Mouse (Mus musculus) forelimb bud, embryonic 11.5 days (tissue): ENCODE measurements at regions not wholly inside any gene's neighbourhood (a gene's known extent, or its start where the extent isn't known, plus 50 kb on each side); places are given as distances from the start of the nearest gene placed in this dataset.
"Not testable (repeated sequence)": the region's sequence is repeated elsewhere in the genome, so short reads cannot be mapped to it uniquely, and the experiment has no call there.

Experiments used
- DNase-seq: peaks from one replicate; pipeline ENCODE4 v3.0.0-alpha.2; 2012; ENCODE audit warnings: low read depth, low spot score

DNA sequence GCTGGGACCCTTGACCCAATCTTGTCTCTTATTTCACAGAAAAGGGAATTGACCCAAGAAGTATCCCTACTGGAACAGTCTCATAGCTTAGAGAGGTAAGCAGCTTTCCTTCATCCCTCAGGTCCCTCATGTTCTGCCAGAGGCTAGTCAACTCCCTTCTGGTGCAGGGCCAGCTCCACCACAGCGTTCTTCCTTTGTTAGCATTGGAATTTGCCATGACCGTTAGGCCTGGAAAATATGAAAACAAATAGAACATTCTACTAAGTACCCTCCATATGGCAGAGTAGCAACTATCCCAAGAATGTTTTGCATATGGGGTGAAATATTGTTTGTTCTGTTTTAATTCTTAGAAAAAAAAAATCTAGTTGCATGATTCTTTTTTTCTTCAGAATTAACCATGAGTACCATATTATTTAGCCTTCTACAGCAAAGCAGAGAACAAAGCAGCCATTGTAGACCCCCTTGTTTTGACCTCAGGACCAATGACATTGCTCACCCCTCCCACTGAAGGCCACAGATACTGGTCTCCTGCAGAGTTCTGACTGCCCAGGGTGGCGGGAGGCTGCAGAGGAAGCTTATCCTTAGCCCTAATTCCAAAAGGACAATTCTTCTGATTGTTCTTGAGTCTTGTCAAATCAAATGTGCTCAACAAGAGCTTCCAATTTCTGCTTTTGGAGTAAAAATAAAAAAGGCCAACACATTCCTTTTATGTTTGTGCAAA is 78.1 kb upstream of the Ehbp1 start:
- no peak for DNase-seq

- no peak for DNase-seq
Observed at GRCm38 (mm10) chr11:22421762-22422161, 79.7 kb upstream of the Ehbp1 start.

DNA sequence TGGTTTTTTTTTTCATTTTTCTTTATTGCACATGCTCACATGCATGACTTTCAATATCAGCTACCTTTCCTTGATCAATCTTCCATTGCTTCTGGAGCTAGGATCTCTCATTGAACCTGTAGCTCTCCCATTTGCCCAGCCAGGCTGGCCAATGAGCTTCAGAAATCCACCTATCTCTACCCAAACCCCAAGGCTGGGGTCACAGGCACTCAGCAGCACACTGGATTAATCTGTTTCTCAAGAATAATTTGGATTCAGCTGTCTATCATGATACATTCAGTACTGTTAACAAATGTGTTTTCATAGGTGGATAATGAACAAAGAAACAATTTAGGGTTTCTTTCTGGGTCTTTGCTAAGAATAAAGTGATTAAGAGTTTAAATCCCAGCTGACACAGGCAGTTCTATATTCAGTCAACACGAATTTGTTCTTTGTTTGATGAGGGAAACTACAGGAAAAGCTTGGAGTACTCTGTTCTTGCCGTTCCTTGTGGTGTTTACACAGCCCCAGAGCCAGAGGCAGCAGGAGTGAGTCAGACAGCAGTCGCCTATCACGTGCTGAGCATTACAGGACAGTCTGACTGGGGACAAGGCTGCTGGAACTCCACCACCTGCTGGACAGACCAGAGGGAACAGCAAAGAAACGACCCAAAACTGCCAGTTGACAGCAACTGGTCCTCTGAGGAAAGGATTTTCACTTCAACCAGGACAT is 74.6 kb upstream of the Tmem17 start:
- DNase-seq: peak; percentile 44

DNA sequence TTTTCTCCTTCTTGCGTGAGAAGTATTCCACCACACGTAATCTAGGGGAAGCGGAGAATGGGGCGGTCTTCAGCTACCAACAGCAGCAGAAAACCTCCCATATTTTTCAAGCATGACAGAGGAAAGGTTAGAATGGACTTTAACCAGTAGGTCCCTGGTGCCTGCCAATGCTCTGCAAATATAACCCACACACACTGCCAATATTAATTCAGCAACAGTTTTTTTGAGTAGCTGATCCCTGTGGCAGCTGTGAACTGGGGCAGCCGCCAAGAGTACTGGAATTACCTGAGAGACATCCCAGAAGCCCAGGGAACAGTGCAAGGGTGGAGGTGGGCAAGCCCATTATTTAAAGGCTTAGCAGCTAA is 74.1 kb upstream of the Tmem17 start:
- DNase-seq: no peak

DNA sequence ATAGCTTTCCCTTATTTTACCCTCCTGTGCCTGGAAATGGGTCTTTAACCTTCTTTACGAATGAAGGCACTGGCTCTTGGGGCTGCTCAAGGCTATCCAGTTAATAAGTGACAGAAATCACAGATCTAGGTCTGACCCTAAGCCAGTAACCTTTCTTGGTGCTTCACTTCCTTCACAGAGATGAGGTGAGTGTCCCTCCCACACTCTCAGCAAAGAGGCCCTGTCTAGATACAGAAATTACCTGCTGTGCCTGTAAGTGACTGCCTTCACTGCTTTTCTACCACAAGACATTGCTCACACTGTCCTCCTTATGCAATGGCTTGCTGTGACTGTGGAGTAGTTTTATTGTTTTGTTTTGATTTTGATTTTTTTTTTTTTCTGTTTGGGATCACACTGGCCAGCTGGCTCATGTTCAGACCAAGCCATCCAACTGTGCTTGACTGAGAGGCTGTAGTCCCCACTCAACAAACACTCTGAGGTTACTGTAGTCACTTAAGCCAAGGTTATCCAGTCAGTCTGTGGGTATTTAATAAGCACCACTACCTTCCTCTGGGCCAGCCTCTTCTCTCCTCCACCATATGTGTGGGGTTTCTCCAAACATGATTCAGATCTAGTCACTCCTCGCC is 73.3 kb upstream of the Tmem17 start:
- DNase-seq: no peak

DNA sequence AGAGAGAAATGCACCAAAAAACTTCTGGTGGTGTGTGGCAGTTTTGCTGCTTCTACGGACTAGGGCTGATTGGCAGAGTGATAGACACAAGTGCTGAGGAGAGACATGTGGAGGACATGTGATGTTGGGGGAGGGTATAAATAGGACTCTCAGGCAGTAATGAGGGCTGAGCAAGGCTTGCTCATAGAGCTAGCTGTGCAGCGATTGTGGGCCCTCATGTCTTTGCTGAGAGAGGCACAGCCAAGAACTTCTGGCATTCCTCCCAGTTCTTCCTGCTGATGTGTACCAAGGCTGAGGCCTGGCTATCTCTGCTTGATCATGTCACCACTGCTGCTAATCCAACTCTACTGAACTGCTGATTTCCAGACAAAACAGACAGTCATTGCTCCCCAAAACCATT is 71.4 kb upstream of the Tmem17 start:
- no peak for DNase-seq

DNA sequence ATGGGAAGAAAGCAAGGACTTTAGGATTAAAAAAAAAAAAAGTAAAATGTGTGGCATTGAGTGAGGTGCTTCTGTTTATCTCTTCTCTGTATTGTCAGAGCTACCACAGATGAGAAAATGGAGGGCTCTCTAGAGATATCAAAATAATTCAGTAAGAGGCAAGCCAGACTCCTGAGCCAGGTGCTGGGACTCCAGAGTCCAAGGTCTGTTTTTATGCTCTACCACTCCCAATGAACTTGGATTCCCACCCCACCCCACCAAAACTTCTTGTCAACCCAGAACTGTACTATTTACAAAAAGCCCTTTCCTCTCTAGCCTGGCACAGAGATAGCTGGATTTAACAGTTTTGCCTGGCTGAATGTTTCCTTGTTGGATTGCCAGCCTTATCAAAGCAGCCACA is 58.7 kb upstream of the Tmem17 start:
- no peak for DNase-seq

- DNase-seq: no peak
Observed at GRCm38 (mm10) chr11:22456286-22456685, 55.6 kb upstream of the Tmem17 start.

GRCm38 (mm10) chr11:22457220-22457619 is 54.7 kb upstream of the Tmem17 start:
- DNase-seq: no peak

DNA sequence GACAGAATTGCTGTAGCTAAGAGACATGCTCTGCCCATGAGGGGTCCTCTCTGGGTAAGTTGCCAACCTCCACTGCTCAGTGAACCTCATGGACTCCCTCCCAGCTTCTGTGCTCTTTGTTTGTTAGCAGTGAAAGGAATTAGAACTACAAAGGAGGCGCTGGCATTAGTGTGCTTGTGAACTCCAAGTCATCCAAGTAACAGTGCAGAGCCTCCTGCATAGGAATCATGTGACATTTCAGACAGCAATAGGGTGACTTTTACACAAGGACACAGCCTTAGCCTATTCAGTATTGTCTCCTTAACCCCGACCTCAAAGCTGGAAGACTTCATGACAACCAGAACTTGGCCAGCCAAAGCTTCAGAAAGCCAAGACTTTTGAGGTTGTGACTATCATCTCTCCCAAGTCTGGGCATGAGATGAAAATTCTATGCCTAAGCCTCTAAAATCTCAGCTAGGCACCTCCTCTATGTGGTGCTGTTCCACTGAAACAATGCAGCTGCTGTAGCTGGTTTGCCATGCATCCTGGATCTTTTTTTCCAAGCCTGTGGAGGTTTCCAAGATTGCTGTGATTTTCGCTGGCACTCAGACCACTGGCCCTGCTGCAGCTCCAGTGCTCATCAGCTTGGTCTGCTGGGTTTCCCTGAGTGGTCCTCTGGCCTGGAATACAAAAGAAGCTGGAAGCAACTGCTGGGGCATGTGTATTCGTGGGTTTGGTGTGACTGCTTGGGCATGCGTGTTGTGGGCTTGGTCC is 52.8 kb upstream of the Tmem17 start:
- DNase-seq: no peak

DNA sequence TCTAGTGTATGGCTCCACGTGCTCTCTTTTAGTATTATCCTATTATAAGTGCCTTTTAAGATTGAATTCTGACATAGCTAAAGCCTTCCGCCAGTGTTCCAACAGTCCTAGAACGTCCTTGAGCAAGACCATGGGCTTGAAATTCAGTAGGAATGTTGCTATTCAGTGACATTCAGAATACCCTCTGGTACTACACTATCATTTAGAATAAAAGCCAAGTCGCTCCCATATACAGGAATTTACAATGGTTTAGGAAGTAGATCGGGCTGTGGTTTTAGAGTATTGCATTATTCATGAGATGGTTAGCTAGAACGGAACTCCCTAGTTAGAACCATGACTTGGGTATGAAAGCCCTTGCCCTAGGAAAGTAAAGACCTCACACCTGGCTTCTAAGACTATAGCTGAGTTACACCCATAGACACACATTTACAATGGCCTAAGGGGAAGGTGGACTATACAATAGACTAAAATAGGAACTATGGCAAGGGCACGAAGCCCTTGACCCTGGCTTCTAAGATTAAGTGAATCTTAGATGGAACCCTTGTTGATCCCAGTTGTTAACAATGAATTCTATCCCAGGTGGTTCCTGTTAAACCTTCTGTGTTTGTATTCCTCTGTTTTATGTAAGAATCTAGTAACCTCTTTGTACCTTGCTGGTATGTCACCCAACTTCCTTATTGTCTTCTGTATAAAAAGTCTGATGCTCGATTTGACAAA is 50.7 kb upstream of the Tmem17 start:
- DNase-seq: not testable (repeated sequence)
